Mouse (Mus musculus): Measurements from ENCODE around the gene Cks1brt. TPM values are rescaled to one million over a fixed set of nuclear protein-coding genes. Genes with fewer than 3 reads are reported as not detected.
"Not testable (repeated sequence)": the region's sequence is repeated elsewhere in the genome, so short reads cannot be mapped to it uniquely, and the experiment has no call there.

Gene Cks1brt
- polyA plus RNA-seq (2016; fragmentation: Nextera tagmentation; extraction: Ambion mirVana) = not detected in 2 replicates

DNA sequence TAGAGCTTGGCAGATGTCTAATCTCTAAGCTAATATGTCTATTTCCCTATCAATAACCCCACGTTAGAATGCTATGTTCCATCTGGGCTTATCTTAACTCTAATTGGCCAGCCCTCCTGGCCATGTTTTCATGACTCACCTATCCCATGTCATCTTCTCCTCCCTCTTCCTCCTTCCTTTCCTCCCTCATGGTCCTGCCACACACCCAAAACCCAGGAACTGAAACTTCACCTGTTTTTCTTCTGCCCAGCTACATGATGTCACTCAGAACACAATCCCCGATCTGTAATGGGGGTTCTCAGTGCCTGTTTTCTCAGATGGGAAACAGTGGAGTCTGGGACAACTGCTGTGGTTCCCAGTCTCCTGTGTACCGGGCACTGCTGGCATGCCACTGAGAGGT lies at the start of gene Cks1brt:
Gene Cks1brt, plus strand, starts transcription at position 301 of the 400 bp plus-strand sequence.
- WGBS = 90% methylated on average over 3 of the region's 3 CpGs

DNA sequence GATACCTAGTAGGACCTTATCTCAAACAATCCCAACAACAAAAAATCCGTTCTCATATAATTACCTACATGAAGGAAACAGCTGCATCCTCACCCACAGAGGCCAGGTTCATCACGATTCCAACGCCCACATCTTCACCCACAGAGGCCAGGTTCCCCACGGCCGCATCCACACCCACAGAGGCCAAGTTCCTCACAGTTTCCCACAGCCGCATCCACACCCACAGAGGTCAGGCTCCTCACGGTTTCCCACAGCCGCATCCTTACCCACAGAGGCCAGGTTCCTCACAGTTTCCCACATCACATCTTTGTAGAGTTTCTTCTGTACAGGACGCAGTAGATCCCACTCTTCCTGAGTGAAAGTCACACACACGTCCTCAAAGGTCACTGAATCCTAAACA lies 38.5 kb upstream of the Cks1brt start:
- no peak overlapping the region for H3K4me3 ChIP-seq
- 95% methylated on average over 10 of the region's 10 CpGs for WGBS
- H3K9me3 ChIP-seq (replicated peaks) = no peaks in the 10 kb centered on the region
- no peak overlapping the region for H3K27ac ChIP-seq
- H3K4me1 ChIP-seq = no peaks in the 10 kb centered on the region
- peaks cover 29% of the 10 kb centered on the region for H3K36me3 ChIP-seq
- no peak for DNase-seq (ENCODE audit: low spot score)
- no peaks in the 10 kb centered on the region for H3K27me3 ChIP-seq (ENCODE audit: low read depth, poor library complexity, severe bottlenecking)

More for the DNA sequence above, at the start of gene Cks1brt:
- Histone ChIP-seq H3K27me3 (ENCODE audit: low read depth, poor library complexity, severe bottlenecking) (no peaks in the 10 kb centered on the region), H3K9me3 (replicated peaks) (0 out of 2 replicates have a peak, but pooled peaks cover 5% of the 10 kb centered on the region), H3K4me1 (no peaks in the 10 kb centered on the region), H3K27ac (no peak within 1 kb of the TSS), H3K36me3 (no peaks in the 10 kb centered on the region), H3K4me3 (no peak within 1 kb of the TSS)
- DNase-seq (ENCODE audit: low spot score) = no peak

DNA sequence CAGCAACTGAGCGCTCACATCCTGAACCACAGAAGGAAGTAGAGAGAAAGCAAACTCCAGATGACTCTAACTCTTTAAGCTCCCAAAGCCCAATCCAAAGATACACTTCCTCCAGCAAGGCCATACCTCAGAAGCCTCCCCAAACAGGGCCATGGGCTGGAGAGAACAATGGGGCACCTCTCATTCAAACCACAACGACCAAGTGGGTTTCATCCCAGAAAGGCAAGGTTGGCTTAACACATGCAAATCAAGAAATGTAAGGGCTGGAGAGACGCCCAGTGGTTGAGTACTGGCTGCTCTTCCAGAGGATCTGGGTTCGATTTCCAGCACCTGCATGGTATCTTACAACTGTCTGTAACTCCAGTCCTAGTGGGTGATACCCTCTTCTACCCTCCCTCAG lies 36.2 kb upstream of the Cks1brt start:
- H3K36me3 ChIP-seq = peaks cover 18% of the 10 kb centered on the region
- no peaks in the 10 kb centered on the region for H3K9me3 ChIP-seq (replicated peaks)
- H3K4me3 ChIP-seq = no peak overlapping the region
- H3K4me1 ChIP-seq = peaks cover 3% of the 10 kb centered on the region
- no peak overlapping the region for H3K27ac ChIP-seq
- WGBS = 79% methylated on average over 4 of the region's 4 CpGs
- no peaks in the 10 kb centered on the region for H3K27me3 ChIP-seq (ENCODE audit: low read depth, poor library complexity, severe bottlenecking)
- DNase-seq (ENCODE audit: low spot score) = no peak

DNA sequence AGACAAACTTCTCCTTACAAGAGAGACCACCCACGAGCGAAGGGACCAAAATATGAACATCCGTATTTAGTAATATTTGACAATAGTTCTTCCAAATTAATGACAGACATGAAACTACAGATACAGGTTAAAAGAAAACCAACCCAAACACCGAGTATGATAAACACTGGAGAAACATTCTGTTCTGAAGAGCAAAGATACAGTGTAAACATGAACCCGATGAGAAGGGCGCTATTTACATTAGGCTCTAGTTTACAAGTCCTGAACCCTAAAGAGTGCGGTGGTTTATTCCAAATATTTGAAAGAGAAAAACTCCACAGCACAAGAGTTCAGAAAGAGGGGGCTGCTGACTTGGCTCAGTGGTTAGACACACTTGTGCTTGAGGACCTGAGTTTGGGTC lies 34.7 kb upstream of the Cks1brt start:
- Histone ChIP-seq H3K36me3 (peaks cover 5% of the 10 kb centered on the region; the same call in 1 of the 2 replicates), H3K4me3 (no peak overlapping the region), H3K27me3 (ENCODE audit: low read depth, poor library complexity, severe bottlenecking) (no peaks in the 10 kb centered on the region), H3K4me1 (peaks cover 3% of the 10 kb centered on the region), H3K9me3 (replicated peaks) (no peaks in the 10 kb centered on the region), H3K27ac (no peak overlapping the region)
- WGBS = 92% methylated on average over 7 of the region's 7 CpGs
- DNase-seq (ENCODE audit: low spot score) = no peak

DNA sequence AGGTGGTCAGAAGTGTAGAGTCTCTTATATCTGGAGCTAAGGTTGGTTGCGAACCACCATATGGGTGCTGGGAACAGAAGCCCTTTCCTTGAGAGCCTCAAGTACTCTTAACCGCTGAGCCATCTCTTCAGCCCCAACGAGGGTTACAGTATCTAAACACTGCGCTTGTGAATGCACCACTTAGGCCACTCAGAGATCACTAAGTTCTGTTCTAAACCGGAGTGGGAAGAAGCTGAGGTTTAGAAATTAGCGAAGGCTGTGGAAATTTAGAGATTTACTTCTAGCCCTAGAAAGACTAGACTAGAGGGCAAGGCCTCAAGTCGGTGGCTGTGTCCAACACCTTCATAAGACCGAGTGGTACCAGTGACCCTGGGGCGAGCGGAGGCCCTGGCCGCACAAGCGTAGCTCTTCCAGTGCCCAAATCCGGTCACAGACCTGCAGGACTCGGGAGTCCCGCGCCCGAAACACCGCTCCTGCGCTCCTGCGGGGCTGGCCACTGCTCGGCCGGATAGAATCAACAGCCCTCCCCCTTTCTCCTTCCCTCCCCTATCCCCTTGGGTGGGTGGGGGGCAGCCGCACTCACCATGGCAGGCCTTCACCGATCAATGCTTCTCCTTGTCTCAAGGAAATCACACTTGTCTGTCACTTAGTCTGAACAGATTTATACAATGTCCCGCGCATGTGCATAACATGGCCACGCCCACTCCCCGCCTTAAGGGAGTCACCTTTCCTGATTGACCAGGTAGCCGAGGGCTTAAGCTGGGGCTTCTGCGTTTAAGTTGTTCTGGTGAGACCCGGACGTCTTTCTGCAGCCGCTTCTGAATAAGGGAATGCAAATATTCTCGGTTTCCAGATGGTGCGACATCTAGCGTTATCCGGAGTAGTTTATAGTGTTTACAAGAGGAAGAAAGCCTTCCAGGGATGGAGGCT lies 32.4 kb upstream of the Cks1brt start:
- no peaks in the 10 kb centered on the region for H3K27me3 ChIP-seq (ENCODE audit: low read depth, poor library complexity, severe bottlenecking)
- H3K27ac ChIP-seq = peak overlapping the region; percentile 81

DNA sequence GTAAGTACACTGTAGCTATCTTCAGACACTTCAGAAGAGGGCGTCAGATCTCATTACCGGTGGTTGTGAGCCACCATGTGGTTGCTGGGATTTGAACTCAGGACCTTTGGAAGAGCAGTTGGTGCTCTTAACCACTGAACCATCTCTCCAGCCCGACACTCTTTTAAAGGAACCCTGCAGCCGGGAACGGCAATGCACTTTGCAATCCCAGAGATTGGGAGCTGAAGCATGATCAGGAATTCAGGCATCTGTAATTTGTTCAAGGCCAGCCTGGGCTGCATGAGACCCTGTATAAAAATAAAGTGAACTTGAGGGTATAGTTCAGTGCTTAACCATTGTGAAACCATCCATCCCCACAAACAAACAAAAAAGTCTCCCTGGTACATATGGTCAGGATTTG lies 31.5 kb upstream of the Cks1brt start:
- H3K36me3 ChIP-seq; H3K9me3 ChIP-seq (replicated peaks); DNase-seq (ENCODE audit: low spot score); H3K4me3 ChIP-seq; H3K27ac ChIP-seq; H3K4me1 ChIP-seq; H3K27me3 ChIP-seq (ENCODE audit: low read depth, poor library complexity, severe bottlenecking): not testable (repeated sequence)
- WGBS = 77% methylated on average over 5 of the region's 5 CpGs

More for the DNA sequence above, 32.4 kb upstream of the Cks1brt start:
- Histone ChIP-seq H3K4me3 (peak overlapping the region; percentile 68), H3K4me1 (peaks cover 3% of the 10 kb centered on the region), H3K36me3 (no peaks in the 10 kb centered on the region), H3K9me3 (replicated peaks) (no peaks in the 10 kb centered on the region)
- peak; percentile 86 for DNase-seq (ENCODE audit: low spot score)
- WGBS = 7% methylated on average over 37 of the region's 37 CpGs

DNA sequence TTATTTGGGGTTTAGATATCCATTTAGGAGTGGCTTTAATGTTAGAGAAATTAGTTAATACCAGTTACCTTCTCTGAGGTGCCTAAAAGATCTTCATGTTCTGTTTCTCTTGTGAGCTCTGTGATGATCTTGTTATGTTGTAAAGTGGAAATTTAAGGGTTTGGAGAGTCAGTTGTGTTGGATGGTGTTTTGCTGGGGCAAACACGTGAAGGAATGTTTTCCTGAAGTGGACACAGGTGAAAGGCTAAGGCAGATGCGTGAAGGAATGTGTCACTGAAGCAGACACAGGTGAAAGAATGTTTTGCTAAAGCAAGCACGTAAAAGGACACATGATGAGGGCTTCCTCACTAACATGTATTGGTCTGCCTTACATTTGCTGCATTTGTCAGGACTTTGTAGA lies 28.7 kb upstream of the Cks1brt start, which contains the start of gene Zfp791:
Gene Zfp791, minus strand, starts transcription at position 101 of the 400 bp plus-strand sequence.
- WGBS = 86% methylated on average over 3 of the region's 3 CpGs
- no peak for DNase-seq (ENCODE audit: low spot score)
- H3K27me3 ChIP-seq (ENCODE audit: low read depth, poor library complexity, severe bottlenecking) = no peaks in the 10 kb centered on the region

DNA sequence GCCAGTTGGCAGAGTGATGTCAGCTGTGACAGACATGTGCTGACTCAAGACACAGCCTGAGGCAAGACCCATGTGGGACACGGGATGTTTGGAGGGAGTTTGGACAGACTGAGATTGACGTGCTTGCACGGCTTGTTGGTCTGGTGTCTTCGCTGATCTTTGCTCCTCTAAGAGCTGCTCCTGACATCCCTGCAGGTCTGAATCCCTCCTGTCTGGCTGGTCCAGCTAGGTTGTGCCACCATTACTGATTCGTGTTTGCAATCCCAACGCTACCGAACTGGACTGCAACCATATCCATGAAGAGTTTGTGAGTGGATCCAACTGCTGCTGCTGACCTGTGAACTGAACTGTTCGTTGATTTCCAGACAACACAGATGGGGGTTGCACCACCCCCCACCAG lies 28.0 kb upstream of the Cks1brt start:
- no peaks in the 10 kb centered on the region for H3K36me3 ChIP-seq
- no peaks in the 10 kb centered on the region for H3K9me3 ChIP-seq (replicated peaks)
- no peak overlapping the region for H3K27ac ChIP-seq
- H3K4me3 ChIP-seq = no peak overlapping the region
- peaks cover 3% of the 10 kb centered on the region for H3K4me1 ChIP-seq
- 89% methylated on average over 8 of the region's 8 CpGs for WGBS
- no peak for DNase-seq (ENCODE audit: low spot score)
- H3K27me3 ChIP-seq (ENCODE audit: low read depth, poor library complexity, severe bottlenecking) = no peaks in the 10 kb centered on the region

More for the DNA sequence above, 28.7 kb upstream of the Cks1brt start, which contains the start of gene Zfp791:
- Histone ChIP-seq H3K36me3 (no peaks in the 10 kb centered on the region), H3K27ac (no peak within 1 kb of the TSS), H3K4me1 (peaks cover 3% of the 10 kb centered on the region), H3K4me3 (no peak within 1 kb of the TSS), H3K9me3 (replicated peaks) (no peaks in the 10 kb centered on the region)

DNA sequence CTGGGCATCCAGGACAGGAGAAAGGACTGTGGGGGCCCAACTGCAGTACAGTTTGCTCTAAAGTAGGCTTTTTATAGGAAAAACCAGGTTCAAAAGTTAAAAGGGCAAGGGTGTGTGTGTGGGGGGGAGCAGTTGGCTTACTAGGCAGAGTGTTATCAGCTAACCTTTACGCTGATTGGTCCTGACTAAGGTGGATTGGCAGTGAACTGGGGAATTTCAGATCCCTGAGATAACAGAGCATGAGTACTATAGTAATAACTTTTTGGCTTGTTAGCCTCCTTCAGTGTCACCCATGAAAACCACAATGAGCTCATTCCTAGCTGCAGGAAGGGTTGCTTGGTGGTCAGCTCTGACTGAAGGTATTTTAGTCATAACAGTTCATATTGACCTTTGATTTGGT lies 19.4 kb upstream of the Cks1brt start:
- Histone ChIP-seq H3K27me3 (ENCODE audit: low read depth, poor library complexity, severe bottlenecking) (peaks cover 10% of the 10 kb centered on the region), H3K4me3 (no peak overlapping the region), H3K27ac (no peak overlapping the region), H3K9me3 (replicated peaks) (no peaks in the 10 kb centered on the region), H3K36me3 (no peaks in the 10 kb centered on the region), H3K4me1 (no peaks in the 10 kb centered on the region)
- no peak for DNase-seq (ENCODE audit: low spot score)
- 94% methylated on average over 1 of the region's 1 CpGs for WGBS

DNA sequence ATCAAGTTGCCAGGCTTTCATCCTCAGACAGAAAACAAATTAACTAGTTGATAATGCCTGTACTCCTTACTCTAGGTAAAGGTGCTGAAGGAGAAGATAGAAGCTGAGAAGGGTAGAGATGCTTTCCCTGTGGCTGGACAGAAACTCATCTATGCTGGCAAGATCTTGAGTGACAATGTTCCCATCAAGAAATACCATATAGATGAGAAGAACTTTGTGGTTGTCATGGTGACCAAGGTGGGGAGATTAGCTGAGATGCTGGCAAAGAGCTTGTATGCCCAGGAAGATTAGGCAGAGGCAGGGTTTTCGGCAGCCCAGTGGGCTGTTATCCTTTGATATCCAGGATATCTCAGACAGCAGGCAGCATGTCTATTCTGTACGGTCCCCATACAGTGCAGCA lies 16.0 kb upstream of the Cks1brt start:
- not testable (repeated sequence) for H3K9me3 ChIP-seq (replicated peaks); H3K4me3 ChIP-seq; H3K4me1 ChIP-seq; H3K36me3 ChIP-seq; DNase-seq (ENCODE audit: low spot score); H3K27ac ChIP-seq
- H3K27me3 ChIP-seq (ENCODE audit: low read depth, poor library complexity, severe bottlenecking) = peaks cover 10% of the 10 kb centered on the region
- 84% methylated on average over 2 of the region's 2 CpGs for WGBS

DNA sequence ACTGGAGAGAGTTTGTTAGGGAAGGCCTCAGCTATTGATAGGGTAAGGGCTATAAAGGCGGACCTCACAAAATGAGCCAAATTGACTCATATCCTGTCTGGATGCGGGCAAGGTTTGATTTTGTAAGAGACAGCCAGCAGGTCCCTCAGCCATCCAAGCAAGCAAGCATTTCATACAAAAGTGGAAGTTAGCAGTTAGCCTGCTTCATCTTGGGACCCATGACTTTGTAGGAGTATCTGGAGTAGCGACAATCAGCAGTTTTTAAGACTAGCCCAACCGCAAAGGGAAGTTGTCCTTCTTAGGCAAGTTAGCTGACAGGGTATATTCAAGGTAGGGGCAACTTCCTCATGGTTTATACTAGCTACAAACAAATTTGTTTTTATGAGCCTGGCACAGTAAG lies 9.2 kb upstream of the Cks1brt start:
- Histone ChIP-seq H3K4me1 (no peaks in the 10 kb centered on the region), H3K9me3 (replicated peaks) (no peaks in the 10 kb centered on the region; the same call in 1 of the 2 replicates), H3K4me3 (no peak overlapping the region), H3K27me3 (ENCODE audit: low read depth, poor library complexity, severe bottlenecking) (no peaks in the 10 kb centered on the region), H3K27ac (no peak overlapping the region), H3K36me3 (no peaks in the 10 kb centered on the region)
- no peak for DNase-seq (ENCODE audit: low spot score)
- 98% methylated on average over 4 of the region's 4 CpGs for WGBS

DNA sequence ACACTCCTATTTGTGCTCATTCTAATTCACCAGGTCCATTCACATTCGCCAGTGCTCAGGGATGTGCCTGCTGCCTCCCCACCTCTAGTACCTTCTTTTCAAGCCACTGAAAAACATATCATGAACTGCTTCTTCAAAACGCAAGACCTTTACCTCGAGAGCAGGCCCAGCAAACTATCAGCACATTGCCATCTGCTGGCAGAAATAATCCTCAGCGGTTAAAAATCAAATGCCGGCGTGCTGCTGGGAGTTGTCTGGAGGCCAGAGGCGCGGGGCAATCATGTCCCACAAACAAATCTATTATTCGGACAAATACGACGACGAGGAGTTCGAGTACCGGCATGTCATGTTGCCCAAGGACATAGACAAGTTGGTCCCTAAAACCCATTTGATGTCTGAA lies 19.6 kb downstream of the Cks1brt start:
- peaks cover 8% of the 10 kb centered on the region; the same call in 1 of the 2 replicates for H3K4me1 ChIP-seq
- H3K36me3 ChIP-seq = no peaks in the 10 kb centered on the region
- 40% methylated on average over 14 of the region's 14 CpGs for WGBS
- no peak overlapping the region for H3K27ac ChIP-seq
- DNase-seq (ENCODE audit: low spot score) = peak; percentile 40
- H3K4me3 ChIP-seq = no peak overlapping the region
- no peaks in the 10 kb centered on the region for H3K27me3 ChIP-seq (ENCODE audit: low read depth, poor library complexity, severe bottlenecking)
- no peaks in the 10 kb centered on the region for H3K9me3 ChIP-seq (replicated peaks)

DNA sequence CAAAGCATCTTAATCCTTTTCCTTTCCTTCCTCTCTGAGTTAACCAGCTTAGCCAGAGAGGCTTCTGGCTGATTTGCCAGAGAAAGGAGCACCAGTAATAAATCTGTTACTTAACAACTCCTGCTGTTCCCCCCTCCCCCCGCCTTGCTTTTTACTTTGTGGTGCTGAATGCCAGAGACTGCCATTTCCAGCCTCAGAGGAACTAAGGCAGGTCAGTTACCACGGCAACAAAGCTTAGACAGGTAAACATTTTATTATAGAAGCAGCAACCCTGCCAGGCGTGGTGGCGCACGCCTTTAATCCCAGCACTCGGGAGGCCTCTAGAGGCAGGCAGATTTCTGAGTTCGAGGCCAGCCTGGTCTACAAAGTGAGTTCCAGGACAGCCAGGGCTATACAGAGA lies 24.2 kb downstream of the Cks1brt start:
- no peaks in the 10 kb centered on the region for H3K27me3 ChIP-seq (ENCODE audit: low read depth, poor library complexity, severe bottlenecking)
- peaks cover 8% of the 10 kb centered on the region; the same call in 1 of the 2 replicates for H3K4me1 ChIP-seq
- 70% methylated on average over 7 of the region's 7 CpGs for WGBS
- H3K4me3 ChIP-seq = no peak overlapping the region
- no peaks in the 10 kb centered on the region for H3K9me3 ChIP-seq (replicated peaks)
- no peak for DNase-seq (ENCODE audit: low spot score)
- H3K36me3 ChIP-seq = no peaks in the 10 kb centered on the region
- H3K27ac ChIP-seq = no peak overlapping the region
